Mouse (Mus musculus): Measurements from ENCODE around the gene Ppp1r12b.

The Ppp1r12b gene

GRCm38 (mm10) chr1:134737463-134737862 is 218.3 kb downstream of the Ppp1r12b start:
- no peak for DNase-seq (ENCODE audit: extremely low read depth, insufficient read length, low spot score)

GRCm38 (mm10) chr1:134733659-134734058 is 222.1 kb downstream of the Ppp1r12b start:
- no peak for DNase-seq (ENCODE audit: extremely low read depth, insufficient read length, low spot score)

DNA sequence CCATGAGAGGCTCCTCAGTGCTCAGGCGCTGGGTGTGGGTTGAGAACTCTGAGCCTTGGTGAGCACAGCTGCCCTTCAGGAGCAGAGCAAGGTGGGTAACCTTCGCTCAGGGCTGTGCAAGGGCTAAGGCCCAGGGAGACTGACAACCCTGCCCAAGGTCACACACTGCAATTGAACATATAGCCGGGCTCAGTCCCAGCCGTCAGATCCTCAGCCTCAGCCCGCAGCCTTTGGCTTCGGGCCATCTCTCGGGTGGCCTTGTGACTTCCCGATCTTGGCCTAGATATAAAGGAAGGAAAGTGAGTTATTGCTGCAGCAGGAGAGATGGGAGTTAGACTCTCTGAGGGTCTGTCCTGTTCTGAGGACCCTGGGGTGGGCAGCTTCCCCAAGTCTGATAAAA is 228.5 kb downstream of the Ppp1r12b start:
- DNase-seq (ENCODE audit: extremely low read depth, insufficient read length, low spot score): no peak

DNA sequence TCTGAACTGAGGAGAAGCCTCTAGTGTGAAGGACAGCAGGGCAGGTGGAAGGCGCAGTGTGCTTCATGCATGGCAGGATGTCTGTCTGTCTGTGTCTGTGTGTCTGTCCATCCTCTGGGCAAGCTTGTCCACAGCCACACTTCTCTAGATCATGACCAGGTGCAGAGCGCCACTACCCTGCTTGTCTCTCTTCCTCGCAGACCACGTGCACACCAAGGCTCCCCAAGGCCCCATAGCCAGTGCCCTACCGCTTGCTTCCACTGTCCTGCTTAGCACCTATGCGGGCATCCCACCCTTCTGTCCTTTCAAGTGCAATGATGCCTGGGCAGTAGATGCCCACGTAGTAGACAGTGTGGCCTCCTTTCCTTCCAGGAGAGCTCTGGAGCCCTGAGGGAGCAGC is 229.3 kb downstream of the Ppp1r12b start:
- no peak for DNase-seq (ENCODE audit: extremely low read depth, insufficient read length, low spot score)

DNA sequence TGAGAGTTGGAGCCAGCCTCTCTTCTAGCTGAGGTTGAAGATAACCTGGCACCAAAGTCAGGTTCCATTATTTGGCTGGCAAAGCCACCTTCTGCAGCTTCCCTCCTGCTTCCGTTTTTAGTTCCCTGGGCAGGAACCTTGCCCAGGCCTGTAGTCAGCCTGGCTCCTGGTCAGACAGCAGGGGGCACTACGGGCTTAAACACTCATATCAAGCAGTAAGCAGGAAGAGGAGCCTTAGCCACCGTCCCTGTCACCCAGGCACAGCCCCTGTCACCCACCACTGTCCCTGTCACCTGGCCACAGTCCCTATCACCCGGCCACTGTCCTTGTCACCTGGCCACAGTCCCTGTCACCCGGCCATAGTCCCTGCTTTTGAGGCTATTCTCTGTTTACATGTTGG is 230.5 kb downstream of the Ppp1r12b start:
- peak; percentile 56 for DNase-seq (ENCODE audit: extremely low read depth, insufficient read length, low spot score)

- DNase-seq (ENCODE audit: extremely low read depth, insufficient read length, low spot score): no peak
These were observed 232.9 kb downstream of the Ppp1r12b start for GRCm38 (mm10) chr1:134722891-134723290.

- no peak for DNase-seq (ENCODE audit: extremely low read depth, insufficient read length, low spot score)
These were observed 234.3 kb downstream of the Ppp1r12b start for GRCm38 (mm10) chr1:134721486-134721885.

- no peak for DNase-seq (ENCODE audit: extremely low read depth, insufficient read length, low spot score)
These were observed 235.9 kb downstream of the Ppp1r12b start for GRCm38 (mm10) chr1:134719718-134720304.

DNA sequence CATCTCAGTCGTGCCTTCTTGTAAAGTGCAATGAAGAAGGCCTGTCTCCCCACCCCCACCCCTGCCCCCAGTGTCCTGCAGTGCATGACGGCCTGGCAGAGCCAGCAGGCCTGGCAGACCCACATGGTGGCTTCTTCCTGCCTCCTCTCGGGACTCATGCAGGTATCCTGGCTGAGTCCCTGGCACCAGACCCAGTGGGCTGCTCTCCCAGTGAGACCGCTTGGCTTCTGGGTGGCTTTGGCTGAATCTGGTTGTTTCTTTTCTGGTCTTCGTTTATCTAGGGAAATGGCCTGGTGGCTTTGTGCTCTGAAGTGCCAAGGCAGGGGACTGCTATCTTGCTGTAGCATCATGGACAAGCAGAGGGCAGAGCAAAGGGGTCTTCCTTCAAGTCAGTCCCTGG is 240.7 kb downstream of the Ppp1r12b start:
- DNase-seq (ENCODE audit: extremely low read depth, insufficient read length, low spot score): no peak

- DNase-seq (ENCODE audit: extremely low read depth, insufficient read length, low spot score): no peak
These were observed 241.6 kb downstream of the Ppp1r12b start for GRCm38 (mm10) chr1:134714166-134714565.

DNA sequence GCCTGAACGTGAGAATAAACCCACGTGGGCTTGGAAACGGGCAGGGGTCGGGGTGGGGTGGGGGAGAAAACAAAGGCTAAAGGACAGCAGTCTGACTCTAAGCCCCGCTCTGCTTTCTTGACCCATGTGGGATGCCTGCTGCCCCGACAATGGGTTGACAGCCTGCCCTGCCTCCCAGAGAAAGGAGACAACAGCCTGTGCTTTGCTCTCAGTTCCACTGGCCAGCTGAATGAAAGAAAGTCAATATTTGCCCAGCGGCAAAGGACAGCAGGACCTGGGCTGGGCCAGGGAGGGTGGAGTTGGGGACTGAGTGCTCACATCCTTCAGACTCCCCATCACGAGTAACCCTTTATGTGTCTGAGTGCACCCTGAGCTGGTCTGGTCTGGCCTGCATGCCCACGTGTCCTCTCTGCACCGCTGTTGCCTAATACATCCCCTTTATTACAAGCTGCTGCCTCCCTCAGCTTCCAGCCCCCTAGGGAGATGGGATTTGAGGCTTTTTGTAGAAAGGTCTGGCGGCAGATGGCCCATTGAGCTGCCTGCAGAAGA is 242.2 kb downstream of the Ppp1r12b start:
- no peak for DNase-seq (ENCODE audit: extremely low read depth, insufficient read length, low spot score)

DNA sequence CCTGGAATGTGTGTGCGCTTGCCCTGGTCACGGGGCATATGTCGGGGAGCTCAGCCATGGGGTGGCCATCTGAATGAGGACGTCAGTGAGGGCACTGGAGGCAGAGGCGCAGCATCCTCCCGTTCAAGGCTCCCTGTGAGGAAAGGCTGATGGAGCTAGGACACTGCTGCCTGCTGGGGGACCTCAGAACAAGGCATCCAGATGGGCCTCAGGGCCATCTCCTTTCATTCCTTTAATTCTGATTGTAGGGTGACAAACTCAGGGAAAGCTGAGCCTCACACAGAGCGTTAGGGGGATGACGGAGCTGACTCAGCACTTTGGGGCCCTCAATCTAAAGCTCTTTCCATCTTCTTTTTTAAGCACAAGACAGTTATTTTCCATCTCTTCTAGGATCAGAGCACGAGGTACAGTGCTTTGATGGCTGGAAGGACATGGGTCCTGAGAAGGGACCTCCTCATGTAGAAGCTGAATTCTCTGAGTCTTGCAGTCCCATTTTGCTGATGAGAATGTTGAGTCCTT is 242.9 kb downstream of the Ppp1r12b start:
- DNase-seq (ENCODE audit: extremely low read depth, insufficient read length, low spot score): no peak

GRCm38 (mm10) chr1:134711653-134712052 is 244.1 kb downstream of the Ppp1r12b start:
- DNase-seq (ENCODE audit: extremely low read depth, insufficient read length, low spot score): no peak

- DNase-seq (ENCODE audit: extremely low read depth, insufficient read length, low spot score): no peak
These were observed 244.7 kb downstream of the Ppp1r12b start for GRCm38 (mm10) chr1:134711061-134711460.

GRCm38 (mm10) chr1:134709411-134710306 is 246.1 kb downstream of the Ppp1r12b start:
- no peak for DNase-seq (ENCODE audit: extremely low read depth, insufficient read length, low spot score)

- no peak for DNase-seq (ENCODE audit: extremely low read depth, insufficient read length, low spot score)
These were observed 246.8 kb downstream of the Ppp1r12b start for GRCm38 (mm10) chr1:134708801-134709385.

GRCm38 (mm10) chr1:134708274-134708673 is 247.5 kb downstream of the Ppp1r12b start:
- DNase-seq (ENCODE audit: extremely low read depth, insufficient read length, low spot score): no peak

- DNase-seq (ENCODE audit: extremely low read depth, insufficient read length, low spot score): no peak
These were observed 248.2 kb downstream of the Ppp1r12b start for GRCm38 (mm10) chr1:134707516-134707915.

DNA sequence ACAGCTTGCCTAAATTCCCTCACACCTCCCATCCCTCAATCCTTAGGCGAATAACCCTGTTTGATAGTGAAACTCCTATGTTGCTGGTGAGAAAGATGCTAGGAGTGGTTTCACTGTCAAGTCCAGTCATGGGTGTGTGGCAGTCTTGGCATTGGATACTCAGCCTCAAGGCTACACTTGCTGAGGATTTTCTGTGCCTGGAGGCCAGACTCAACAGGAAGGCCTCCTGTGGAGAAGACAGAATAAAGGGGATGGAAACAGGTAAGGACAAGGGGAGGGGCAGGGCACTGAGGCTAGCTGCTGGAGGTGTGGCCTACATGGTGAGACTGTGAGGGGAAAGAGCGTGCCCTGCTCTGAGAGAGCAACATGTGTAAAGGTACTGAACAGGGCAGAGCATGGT is 249.2 kb downstream of the Ppp1r12b start:
- DNase-seq (ENCODE audit: extremely low read depth, insufficient read length, low spot score): no peak
